Mouse (Mus musculus): Measurements from ENCODE around the gene Phactr1. TPM values are rescaled to one million over a fixed set of nuclear protein-coding genes. Genes with fewer than 3 reads are reported as not detected.

Gene Phactr1
- polyA plus RNA-seq, 2 experiments, result 3.6 to 6.7 TPM

DNA sequence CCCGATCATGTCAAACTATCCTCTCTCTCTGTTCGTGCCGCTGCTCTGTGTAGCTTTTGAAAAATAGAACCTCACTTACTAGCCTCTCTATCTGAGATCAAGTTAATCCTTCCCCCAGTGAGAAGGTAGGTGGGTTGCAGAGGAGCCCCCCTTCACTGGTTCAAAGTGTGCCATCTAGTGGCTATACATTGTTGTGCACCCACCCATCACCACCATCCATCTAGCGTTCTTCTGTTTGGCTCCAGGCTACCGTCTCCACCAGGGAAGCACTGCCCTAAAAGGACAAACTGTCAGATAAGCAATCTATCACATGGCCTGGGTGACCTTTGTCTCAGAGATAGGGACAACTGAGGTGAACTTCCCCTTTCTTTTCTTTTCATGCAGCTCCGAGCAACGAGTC is 413.9 kb downstream of the Phactr1 start:
- Histone ChIP-seq H3K9ac (ENCODE audit: low read depth, low read length, severe bottlenecking) (no peak overlapping the region), H3K27ac (replicated peaks; ENCODE audit: low read depth, low read length) (no peak overlapping the region), H3K9me3 (ENCODE audit: control insufficient read depth, low read length) (no peaks in the 10 kb centered on the region), H3K4me2 (replicated peaks; ENCODE audit: low read depth, low read length, severe bottlenecking) (no peak overlapping the region), H3K27me3 (ENCODE audit: control insufficient read depth, insufficient read depth, low read length) (no peaks in the 10 kb centered on the region), H3K4me3 (replicated peaks; ENCODE audit: low read length) (no peak overlapping the region), H3K36me3 (ENCODE audit: control insufficient read depth, insufficient read depth, low read length) (no peaks in the 10 kb centered on the region), H3K4me1 (ENCODE audit: control insufficient read depth, insufficient read depth, low read length) (no peaks in the 10 kb centered on the region)
- ATAC-seq (ENCODE audit: low FRiP score, low read depth) (no peak), DNase-seq (ENCODE audit: low spot score) (peak; percentile 28)
- WGBS, result 60% methylated on average over 7 of the region's 7 CpGs
- no peak for TF ChIP-seq POLR2A (IDR thresholded peaks at IDR 0.05; ENCODE audit: borderline replicate concordance, extremely low read depth, insufficient read depth, insufficient read length)

DNA sequence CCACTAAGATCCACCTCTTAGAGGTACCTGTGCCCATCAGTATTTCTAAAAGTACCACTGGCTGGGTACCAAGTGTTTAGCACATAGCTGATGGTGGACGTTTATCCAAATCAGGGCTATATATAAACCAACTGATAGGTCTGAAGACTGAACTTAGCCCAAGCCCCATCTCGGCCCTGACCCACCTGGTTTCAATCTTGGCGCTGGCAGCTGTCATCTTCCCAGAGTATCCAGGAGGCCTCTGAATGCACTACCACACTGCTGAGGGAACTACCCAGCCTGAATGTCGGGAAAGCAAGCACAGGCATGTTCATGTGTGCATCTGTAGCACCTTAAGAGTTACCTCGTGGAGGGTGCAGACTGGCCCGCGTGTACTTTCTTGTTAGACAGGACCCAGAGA is 422.5 kb downstream of the Phactr1 start:
- ATAC-seq (ENCODE audit: low FRiP score, low read depth) (no peak), DNase-seq (ENCODE audit: low spot score) (no peak)
- Histone ChIP-seq H3K4me3 (replicated peaks; ENCODE audit: low read length) (no peak overlapping the region), H3K4me1 (ENCODE audit: control insufficient read depth, insufficient read depth, low read length) (no peaks in the 10 kb centered on the region), H3K9ac (ENCODE audit: low read depth, low read length, severe bottlenecking) (no peak overlapping the region), H3K4me2 (replicated peaks; ENCODE audit: low read depth, low read length, severe bottlenecking) (no peak overlapping the region), H3K27ac (replicated peaks; ENCODE audit: low read depth, low read length) (no peak overlapping the region), H3K36me3 (ENCODE audit: control insufficient read depth, insufficient read depth, low read length) (no peaks in the 10 kb centered on the region), H3K9me3 (ENCODE audit: control insufficient read depth, low read length) (peaks cover 4% of the 10 kb centered on the region; the same call in 1 of the 2 replicates), H3K27me3 (ENCODE audit: control insufficient read depth, insufficient read depth, low read length) (no peaks in the 10 kb centered on the region)
- 58% methylated on average over 7 of the region's 7 CpGs for WGBS
- TF ChIP-seq POLR2A (IDR thresholded peaks at IDR 0.05; ENCODE audit: borderline replicate concordance, extremely low read depth, insufficient read depth, insufficient read length), result no peak

DNA sequence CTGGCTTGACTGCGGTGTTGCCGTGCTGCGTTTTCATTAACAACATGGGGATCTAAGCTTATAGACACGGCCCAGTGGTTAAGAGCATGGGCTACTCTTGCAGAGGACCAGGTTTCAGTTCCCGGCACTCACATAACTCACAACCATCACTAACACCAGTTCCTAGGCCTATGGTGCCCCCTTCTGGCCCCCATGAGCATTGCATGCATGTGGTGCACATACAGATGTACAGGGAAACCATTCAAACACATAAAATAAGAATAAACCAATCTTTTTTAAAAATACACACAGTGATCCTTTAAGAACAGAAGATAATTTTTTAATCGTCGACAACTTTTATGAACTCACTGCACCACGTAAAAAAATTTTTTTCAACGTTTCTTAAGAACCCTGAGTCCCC is 424.1 kb downstream of the Phactr1 start:
- H3K4me2 ChIP-seq (replicated peaks; ENCODE audit: low read depth, low read length, severe bottlenecking), result no peak overlapping the region
- H3K4me3 ChIP-seq (replicated peaks; ENCODE audit: low read length), result no peak overlapping the region
- no peak for ATAC-seq (ENCODE audit: low FRiP score, low read depth)
- H3K4me1 ChIP-seq (ENCODE audit: control insufficient read depth, insufficient read depth, low read length), result no peaks in the 10 kb centered on the region
- H3K27ac ChIP-seq (replicated peaks; ENCODE audit: low read depth, low read length), result no peak overlapping the region
- 93% methylated on average over 9 of the region's 9 CpGs for WGBS
- DNase-seq (ENCODE audit: low spot score), result no peak
- TF ChIP-seq POLR2A (IDR thresholded peaks at IDR 0.05; ENCODE audit: borderline replicate concordance, extremely low read depth, insufficient read depth, insufficient read length), result no peak
- H3K27me3 ChIP-seq (ENCODE audit: control insufficient read depth, insufficient read depth, low read length), result no peaks in the 10 kb centered on the region
- H3K36me3 ChIP-seq (ENCODE audit: control insufficient read depth, insufficient read depth, low read length), result no peaks in the 10 kb centered on the region
- H3K9ac ChIP-seq (ENCODE audit: low read depth, low read length, severe bottlenecking), result no peak overlapping the region
- peaks cover 4% of the 10 kb centered on the region; the same call in 1 of the 2 replicates for H3K9me3 ChIP-seq (ENCODE audit: control insufficient read depth, low read length)

DNA sequence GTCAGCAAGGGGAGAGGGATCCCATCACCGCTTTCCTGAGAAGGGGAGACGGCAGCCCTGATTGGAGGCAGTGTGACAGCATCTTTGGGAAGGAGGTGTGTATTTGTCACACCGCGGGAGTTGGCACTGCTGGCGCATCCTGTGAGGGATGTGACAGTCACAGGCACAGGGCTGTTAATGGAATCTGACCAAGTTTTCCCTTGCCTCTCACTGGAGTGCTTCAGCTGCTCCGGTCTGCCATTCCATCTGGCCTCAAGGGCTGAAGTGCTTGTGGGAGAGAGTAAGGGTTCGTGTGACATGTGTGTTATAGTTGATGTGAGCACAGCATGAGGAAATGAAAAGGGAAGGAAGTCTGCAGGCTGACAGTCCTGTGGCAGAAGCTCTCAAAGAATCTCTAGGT is 431.9 kb downstream of the Phactr1 start:
- Histone ChIP-seq H3K4me2 (replicated peaks; ENCODE audit: low read depth, low read length, severe bottlenecking) (no peak overlapping the region), H3K9ac (ENCODE audit: low read depth, low read length, severe bottlenecking) (no peak overlapping the region), H3K36me3 (ENCODE audit: control insufficient read depth, insufficient read depth, low read length) (no peaks in the 10 kb centered on the region), H3K27ac (replicated peaks; ENCODE audit: low read depth, low read length) (no peak overlapping the region), H3K9me3 (ENCODE audit: control insufficient read depth, low read length) (peaks cover 6% of the 10 kb centered on the region; the same call in 1 of the 2 replicates), H3K4me3 (replicated peaks; ENCODE audit: low read length) (no peak overlapping the region), H3K27me3 (ENCODE audit: control insufficient read depth, insufficient read depth, low read length) (no peaks in the 10 kb centered on the region), H3K4me1 (ENCODE audit: control insufficient read depth, insufficient read depth, low read length) (no peaks in the 10 kb centered on the region)
- TF ChIP-seq POLR2A (IDR thresholded peaks at IDR 0.05; ENCODE audit: borderline replicate concordance, extremely low read depth, insufficient read depth, insufficient read length), result no peak
- no peak for ATAC-seq (ENCODE audit: low FRiP score, low read depth)
- no peak for DNase-seq (ENCODE audit: low spot score)
- 66% methylated on average over 7 of the region's 7 CpGs for WGBS

DNA sequence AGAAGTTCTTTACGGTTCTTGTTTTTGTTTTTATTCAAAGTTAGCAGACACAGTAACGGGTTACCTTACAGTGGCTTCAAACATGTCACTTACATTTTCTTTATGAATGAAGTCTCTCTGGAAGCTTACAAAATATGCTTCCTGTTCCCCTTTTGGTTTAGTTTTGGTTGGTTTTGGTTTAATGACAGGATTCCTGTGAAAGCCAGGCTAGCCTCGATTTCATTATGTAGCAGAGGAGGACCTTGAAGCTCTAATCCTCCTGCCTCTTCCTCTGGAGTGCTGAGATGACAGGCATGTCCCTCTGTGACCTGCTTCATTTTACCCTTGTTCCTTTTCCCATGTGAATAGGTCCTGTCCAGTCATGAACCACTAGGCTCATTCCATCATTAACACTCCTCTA is 432.3 kb downstream of the Phactr1 start:
- no peak overlapping the region for H3K4me3 ChIP-seq (replicated peaks; ENCODE audit: low read length)
- H3K36me3 ChIP-seq (ENCODE audit: control insufficient read depth, insufficient read depth, low read length), result no peaks in the 10 kb centered on the region
- H3K27me3 ChIP-seq (ENCODE audit: control insufficient read depth, insufficient read depth, low read length), result no peaks in the 10 kb centered on the region
- DNase-seq (ENCODE audit: low spot score), result no peak
- no peak overlapping the region for H3K27ac ChIP-seq (replicated peaks; ENCODE audit: low read depth, low read length)
- WGBS, result 71% methylated on average over 3 of the region's 3 CpGs
- H3K4me2 ChIP-seq (replicated peaks; ENCODE audit: low read depth, low read length, severe bottlenecking), result no peak overlapping the region
- H3K4me1 ChIP-seq (ENCODE audit: control insufficient read depth, insufficient read depth, low read length), result no peaks in the 10 kb centered on the region
- peaks cover 6% of the 10 kb centered on the region; the same call in 1 of the 2 replicates for H3K9me3 ChIP-seq (ENCODE audit: control insufficient read depth, low read length)
- H3K9ac ChIP-seq (ENCODE audit: low read depth, low read length, severe bottlenecking), result no peak overlapping the region
- no peak for TF ChIP-seq POLR2A (IDR thresholded peaks at IDR 0.05; ENCODE audit: borderline replicate concordance, extremely low read depth, insufficient read depth, insufficient read length)
- ATAC-seq (ENCODE audit: low FRiP score, low read depth), result no peak

DNA sequence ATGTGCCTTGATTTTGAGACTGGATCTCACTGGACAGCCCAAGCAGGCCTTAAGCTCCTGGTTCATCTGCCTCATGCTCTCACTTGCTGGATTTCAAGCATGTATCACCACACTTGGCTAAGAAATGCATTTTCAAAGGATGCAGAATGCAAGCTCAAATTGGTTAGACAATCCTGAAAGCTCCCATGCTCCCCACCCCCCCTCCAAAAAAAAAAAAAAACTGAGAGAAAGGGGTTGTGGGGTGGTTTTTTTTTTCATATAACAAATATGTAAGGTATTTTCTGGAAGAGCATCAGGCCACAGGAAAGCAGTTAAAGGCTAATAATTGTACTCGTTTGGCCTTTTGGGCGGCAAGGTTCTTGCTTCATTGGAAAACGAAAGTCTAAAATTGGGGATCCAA is 432.7 kb downstream of the Phactr1 start:
- Histone ChIP-seq H3K27me3 (ENCODE audit: control insufficient read depth, insufficient read depth, low read length) (no peaks in the 10 kb centered on the region), H3K4me2 (replicated peaks; ENCODE audit: low read depth, low read length, severe bottlenecking) (no peak overlapping the region), H3K36me3 (ENCODE audit: control insufficient read depth, insufficient read depth, low read length) (no peaks in the 10 kb centered on the region), H3K4me1 (ENCODE audit: control insufficient read depth, insufficient read depth, low read length) (no peaks in the 10 kb centered on the region), H3K9me3 (ENCODE audit: control insufficient read depth, low read length) (peaks cover 6% of the 10 kb centered on the region; the same call in 1 of the 2 replicates), H3K4me3 (replicated peaks; ENCODE audit: low read length) (no peak overlapping the region), H3K9ac (ENCODE audit: low read depth, low read length, severe bottlenecking) (no peak overlapping the region), H3K27ac (replicated peaks; ENCODE audit: low read depth, low read length) (no peak overlapping the region)
- ATAC-seq (ENCODE audit: low FRiP score, low read depth) (no peak), DNase-seq (ENCODE audit: low spot score) (no peak)
- WGBS, result 87% methylated on average over 3 of the region's 3 CpGs
- no peak for TF ChIP-seq POLR2A (IDR thresholded peaks at IDR 0.05; ENCODE audit: borderline replicate concordance, extremely low read depth, insufficient read depth, insufficient read length)
